Mouse (Mus musculus) C2C12 (cell line): ENCODE results near the gene Icam2.

Experiments
- CEBPB ChIP-seq: IDR thresholded peaks from one replicate; pipeline ENCODE4 v1.6.1; 2011; ENCODE audit warnings: low read depth, mild to moderate bottlenecking, control low read depth, moderate library complexity
- CTCF ChIP-seq: IDR thresholded peaks from one replicate; pipeline ENCODE4 v1.5.1; 2011; ENCODE audit not compliant: control insufficient read depth, insufficient read depth, insufficient read length
- MAX ChIP-seq: IDR thresholded peaks from one replicate; pipeline ENCODE4 v1.6.1; 2011; ENCODE audit warnings: mild to moderate bottlenecking, control low read depth
- MYOD1 ChIP-seq: IDR thresholded peaks from one replicate; pipeline ENCODE4 v1.6.1; 2011; ENCODE audit warnings: low read depth; ENCODE audit not compliant: control insufficient read depth, insufficient read length
- MYOG ChIP-seq: IDR thresholded peaks from one replicate; pipeline ENCODE4 v1.6.1; 2011; ENCODE audit not compliant: control insufficient read depth, insufficient read length; ENCODE audit errors: extremely low read depth
- USF1 ChIP-seq: IDR thresholded peaks from one replicate; pipeline ENCODE4 v1.6.1; 2011; ENCODE audit warnings: low read depth, mild to moderate bottlenecking, control low read depth, moderate library complexity

DNA sequence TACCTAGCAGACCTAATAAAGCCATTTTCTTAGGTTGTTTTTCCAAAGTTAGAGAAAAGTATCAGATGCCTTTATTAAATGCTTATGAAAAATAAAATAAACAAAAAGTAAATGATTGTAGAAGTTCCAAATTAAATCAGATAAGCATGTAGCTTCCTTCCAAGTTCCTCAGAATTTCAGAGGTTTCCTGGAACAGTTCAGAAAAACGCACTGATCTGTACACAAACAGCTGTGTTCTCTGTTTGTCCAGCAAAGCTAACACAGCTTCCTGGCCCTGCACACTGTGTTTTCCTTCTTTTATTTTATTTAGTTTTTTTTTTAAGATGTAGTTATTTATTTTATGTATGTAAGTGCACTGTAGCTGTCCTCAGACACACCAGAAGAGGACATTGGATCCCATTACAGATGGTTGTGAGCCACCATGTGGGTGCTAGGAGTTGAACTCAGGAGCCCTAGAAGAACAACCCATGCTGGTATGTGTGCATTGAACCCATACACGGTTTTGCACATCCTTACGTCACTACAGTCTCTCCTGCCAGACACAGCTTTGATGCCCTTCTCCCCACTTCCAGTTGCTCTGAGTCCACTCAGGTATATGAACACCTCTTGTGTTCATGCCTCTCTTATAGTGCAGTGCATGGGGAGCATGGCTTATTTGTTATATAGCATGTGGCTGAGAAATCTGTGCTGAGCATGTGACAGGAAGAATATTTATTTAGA lies 24.9 kb upstream of the Icam2 start:
- no peak for TF ChIP-seq CTCF
- no peak for TF ChIP-seq USF1
- TF ChIP-seq MYOD1: no peak
- no peak for TF ChIP-seq MYOG
- no peak for TF ChIP-seq CEBPB
- no peak for TF ChIP-seq MAX
